Mouse (Mus musculus): ENCODE measurements around the gene Wbp1. TPM values are rescaled to one million over a fixed set of nuclear protein-coding genes. Genes with fewer than 3 reads are reported as not detected.

Gene Wbp1
- total RNA-seq, 4 experiments from 2014 or later: 75.5 to 91.1 (median 82.0) TPM

GRCm38 (mm10) chr6:83116373-83117164 lies 4.8 kb downstream of the Wbp1 start:
- DNase-seq (ENCODE audit: low spot score): no peak

- DNase-seq (ENCODE audit: low spot score): no peak
These were observed 5.5 kb downstream of the Wbp1 start for GRCm38 (mm10) chr6:83115682-83116372.

- peak; percentile 95 for DNase-seq (ENCODE audit: low spot score)
These were observed 6.2 kb downstream of the Wbp1 start, which contains the start of gene Mogs for GRCm38 (mm10) chr6:83115011-83115671. Gene Mogs (plus strand): TSS chr6:83115496.

GRCm38 (mm10) chr6:83111510-83112136 lies 9.7 kb downstream of the Wbp1 start:
- DNase-seq (ENCODE audit: low spot score): no peak

- peak; percentile 78 for DNase-seq (ENCODE audit: low spot score)
These were observed 12.3 kb downstream of the Wbp1 start, which contains the start of gene Mrpl53 for GRCm38 (mm10) chr6:83108762-83109668. Gene Mrpl53 (plus strand): TSS chr6:83109040.

GRCm38 (mm10) chr6:83107566-83108400 lies 13.6 kb downstream of the Wbp1 start:
- peak; percentile 53 for DNase-seq (ENCODE audit: low spot score)

GRCm38 (mm10) chr6:83104158-83104557 lies 17.2 kb downstream of the Wbp1 start:
- DNase-seq (ENCODE audit: low spot score): no peak

GRCm38 (mm10) chr6:83103130-83103650 lies 18.2 kb downstream of the Wbp1 start:
- DNase-seq (ENCODE audit: low spot score): no peak

- DNase-seq (ENCODE audit: low spot score): peak; percentile 37
These were observed 19.4 kb downstream of the Wbp1 start for GRCm38 (mm10) chr6:83101688-83102556.

GRCm38 (mm10) chr6:83101316-83101687 lies 20.1 kb downstream of the Wbp1 start, which contains the start of the genes Ccdc142 and Gm42688:
Gene Ccdc142 (plus strand): TSS chr6:83101601.
Gene Gm42688 (plus strand): TSS chr6:83101617.
- peak; percentile 92 for DNase-seq (ENCODE audit: low spot score)

- no peak for DNase-seq (ENCODE audit: low spot score)
These were observed 22.9 kb downstream of the Wbp1 start for GRCm38 (mm10) chr6:83098411-83098810.

- DNase-seq (ENCODE audit: low spot score): no peak
These were observed 25.4 kb downstream of the Wbp1 start for GRCm38 (mm10) chr6:83095968-83096367.

- DNase-seq (ENCODE audit: low spot score): no peak
These were observed 28.8 kb downstream of the Wbp1 start for GRCm38 (mm10) chr6:83092416-83093127.

- no peak for DNase-seq (ENCODE audit: low spot score)
These were observed 33.5 kb downstream of the Wbp1 start for GRCm38 (mm10) chr6:83087926-83088260.

- peak; percentile 41 for DNase-seq (ENCODE audit: low spot score)
These were observed 34.0 kb downstream of the Wbp1 start for GRCm38 (mm10) chr6:83087205-83087925.

- no peak for DNase-seq (ENCODE audit: low spot score)
These were observed 35.0 kb downstream of the Wbp1 start, which contains the start of gene Lbx2 for GRCm38 (mm10) chr6:83086121-83087035. Gene Lbx2 (plus strand): TSS chr6:83086367.

All from heart, adult 8-10 months (tissue).